Mouse (Mus musculus) adrenal gland, adult (tissue): ENCODE measurements around the gene Mrs2.
A peak's percentile ranks its signal among the peaks of the same experiment; 100 is the strongest.

Source experiments
- DNase-seq, 2 experiments: peaks; one replicate each; pipeline ENCODE4 v3.0.0; 2022 to 2023; ENCODE audit warnings: low spot score in 1 of 2; ENCODE audit not compliant: inconsistent age in 2 of 2

The Mrs2 gene

DNA sequence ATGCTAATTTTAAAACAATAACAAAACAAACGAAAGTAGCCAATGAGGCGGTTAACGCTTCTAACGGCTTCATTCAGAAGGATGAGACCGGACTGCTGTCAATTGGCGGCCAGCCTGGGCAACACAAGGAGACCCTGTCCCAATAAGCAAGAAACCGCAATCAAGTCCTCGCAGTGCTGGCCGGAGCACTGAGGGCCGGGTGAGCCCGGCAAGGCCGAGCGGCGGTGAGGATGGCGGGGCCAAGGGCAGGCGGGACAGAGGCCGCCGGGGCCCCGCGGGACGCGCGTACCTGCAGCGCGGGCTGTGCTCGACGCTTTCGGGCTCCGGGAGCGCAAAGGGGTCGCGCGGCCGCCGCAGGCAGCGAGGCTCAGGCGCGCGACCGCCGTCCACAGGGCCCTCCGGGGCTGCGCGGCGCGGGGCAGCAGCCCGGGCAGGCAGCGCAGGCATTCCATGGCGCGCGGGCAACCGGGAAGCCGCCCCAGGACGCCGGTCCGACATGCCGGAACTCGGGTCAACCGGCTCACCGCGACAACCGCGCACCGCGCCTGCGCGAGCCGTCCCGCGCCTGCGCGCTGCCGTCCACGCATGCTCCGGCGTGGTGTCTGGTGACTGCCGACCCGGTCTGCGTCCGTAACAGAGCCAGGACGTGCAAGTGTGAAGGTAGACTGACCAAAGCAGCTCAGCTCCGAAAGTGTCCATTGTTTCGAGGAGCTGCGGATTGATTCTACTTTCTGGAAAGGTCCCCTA, at the start of gene Mrs2:
Mrs2 (minus strand) TSS at position 587 of the 747 bp plus-strand sequence.
- DNase-seq: peak; percentile 94 to 97

DNA sequence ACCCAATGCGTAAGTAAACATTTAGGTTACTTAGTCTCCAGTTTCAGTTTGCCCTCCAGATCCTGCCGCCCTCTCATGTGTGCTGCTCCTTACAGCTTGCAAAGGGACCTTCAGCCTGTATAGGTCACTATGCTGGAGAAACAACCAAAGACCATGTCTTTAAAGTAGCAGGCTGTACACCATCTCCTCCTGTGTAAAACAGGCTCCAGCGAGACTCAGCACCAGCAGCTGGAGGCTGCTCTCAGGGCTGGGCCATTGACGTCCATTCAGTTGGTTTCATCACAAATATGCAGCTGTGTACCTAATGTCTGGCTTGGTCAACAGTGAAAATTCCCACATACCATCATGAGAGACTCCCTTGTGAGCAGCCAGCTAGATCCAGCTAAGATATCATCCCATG, 49.6 kb upstream of the Mrs2 start:
- DNase-seq: no peak

DNA sequence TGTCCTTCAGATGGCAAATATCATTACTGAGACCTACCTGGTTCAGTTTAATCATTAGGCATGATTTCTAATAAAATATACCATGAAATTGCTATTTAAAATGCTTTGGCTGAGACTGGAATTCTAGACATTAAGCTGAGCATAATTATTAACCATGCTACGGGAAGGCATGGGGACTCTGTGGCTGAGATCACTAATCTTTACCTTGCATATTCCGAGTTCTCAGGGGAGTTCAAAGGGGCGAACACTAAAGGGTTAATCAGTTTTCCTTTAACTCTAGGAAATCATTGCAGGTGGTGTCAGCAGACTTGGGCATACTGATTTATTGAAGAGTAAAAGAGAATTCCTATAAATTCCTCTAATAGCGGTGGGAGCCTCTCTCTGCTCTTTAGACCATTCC, 47.0 kb upstream of the Mrs2 start:
- DNase-seq: no peak

DNA sequence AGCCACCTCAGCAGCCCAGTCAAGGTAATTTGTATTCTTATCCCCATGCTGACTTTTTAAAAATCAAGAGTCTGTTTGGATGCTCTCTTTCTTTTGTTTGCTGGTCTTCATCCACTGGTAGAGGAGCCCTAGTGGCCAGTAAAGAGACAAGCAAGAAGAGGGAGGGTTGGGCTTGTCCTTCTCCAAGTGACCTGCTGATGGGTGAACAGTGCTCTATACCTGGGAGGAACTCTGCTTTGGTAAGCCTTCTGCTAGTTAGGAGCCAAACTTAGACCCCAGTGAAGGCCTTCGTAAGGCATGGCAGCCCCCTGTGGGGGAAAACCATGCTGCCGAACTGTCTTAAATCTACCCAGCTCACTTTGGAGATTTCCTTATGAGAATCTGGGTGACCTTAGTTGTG, 46.5 kb upstream of the Mrs2 start:
- no peak for DNase-seq

DNA sequence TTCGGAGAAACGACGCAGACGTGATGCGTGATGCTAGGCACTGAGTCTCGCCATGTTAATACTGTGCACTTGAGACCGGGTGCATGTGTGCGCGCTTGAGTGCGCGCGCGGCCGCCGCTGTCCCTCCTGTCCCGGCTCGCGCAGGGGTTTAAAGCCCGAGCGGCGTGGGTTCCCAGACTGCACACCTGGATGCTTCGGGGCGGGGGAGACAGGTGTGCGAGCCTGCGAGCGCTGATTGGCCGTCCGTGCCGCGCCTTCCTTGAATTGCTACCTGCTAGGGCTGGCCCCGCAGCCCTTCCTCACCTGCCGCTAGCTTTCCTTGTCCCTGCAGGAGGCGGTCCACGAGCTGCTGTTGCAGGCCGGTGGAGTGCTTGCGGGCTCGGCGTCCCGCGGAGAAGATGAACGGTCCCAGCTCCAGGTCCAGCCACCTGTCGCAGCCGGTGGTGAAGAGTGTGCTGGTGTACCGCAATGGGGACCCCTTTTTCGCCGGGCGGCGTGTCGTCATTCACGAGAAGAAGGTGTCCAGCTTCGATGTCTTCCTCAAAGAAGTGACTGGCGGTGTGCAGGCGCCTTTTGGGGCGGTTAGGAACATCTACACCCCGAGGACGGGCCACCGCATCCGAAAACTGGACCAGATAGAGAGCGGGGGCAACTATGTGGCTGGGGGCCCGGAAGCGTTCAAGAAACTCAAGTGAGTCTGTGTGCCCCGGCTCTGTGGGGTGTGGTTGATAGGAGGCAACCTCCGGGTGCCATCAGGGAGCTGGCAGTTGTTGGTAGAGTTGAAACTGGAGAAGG, 35.9 kb upstream of the Mrs2 start, which contains the start of gene Dcdc2a:
Dcdc2a (plus strand) TSS at position 132 of the 795 bp plus-strand sequence.
- DNase-seq: peak; percentile 11 to 48

DNA sequence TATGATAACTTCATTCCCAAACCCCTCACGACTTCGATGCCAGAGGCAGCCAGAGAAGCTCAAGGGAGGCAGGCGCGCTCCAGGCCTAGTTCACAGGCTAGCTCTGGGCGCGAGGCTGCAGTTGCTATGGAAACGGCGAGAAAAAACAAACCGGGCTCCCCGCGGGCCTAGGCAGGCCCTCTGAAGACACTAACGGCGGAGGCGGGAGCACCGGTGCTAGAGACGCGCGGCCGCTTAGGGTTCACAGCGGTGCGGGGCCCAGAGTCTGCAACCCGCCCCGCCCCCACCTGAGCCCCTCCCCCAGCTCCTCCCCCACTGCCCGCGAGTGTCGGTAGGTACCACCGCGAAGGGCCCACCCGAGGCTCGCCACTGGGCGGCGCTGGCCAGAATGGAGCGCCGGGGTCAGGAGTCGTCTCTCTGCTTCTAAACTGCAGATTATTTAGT, 35.0 kb upstream of the Mrs2 start:
- DNase-seq: peak; percentile 61 to 79

DNA sequence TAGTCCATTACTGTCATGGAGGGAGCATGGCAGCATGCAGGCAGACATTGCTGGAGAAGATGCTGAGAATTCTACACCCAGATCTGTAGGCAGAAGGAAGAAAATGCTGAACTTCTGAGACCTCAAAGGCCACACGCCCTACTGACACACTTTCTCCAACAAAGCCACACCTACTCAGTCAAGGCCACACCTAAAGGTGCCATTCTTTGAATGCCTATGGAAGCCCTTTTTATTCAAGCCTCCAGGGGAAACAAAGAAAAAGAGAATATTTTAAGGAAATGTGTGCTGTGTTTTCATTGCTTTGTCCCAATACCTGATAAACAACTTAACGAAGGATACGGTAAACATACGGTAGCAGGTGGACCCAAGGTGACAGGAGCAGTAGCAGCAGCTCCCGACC, 32.5 kb upstream of the Mrs2 start:
- DNase-seq: peak in 1 of 2 experiments; percentile 4

DNA sequence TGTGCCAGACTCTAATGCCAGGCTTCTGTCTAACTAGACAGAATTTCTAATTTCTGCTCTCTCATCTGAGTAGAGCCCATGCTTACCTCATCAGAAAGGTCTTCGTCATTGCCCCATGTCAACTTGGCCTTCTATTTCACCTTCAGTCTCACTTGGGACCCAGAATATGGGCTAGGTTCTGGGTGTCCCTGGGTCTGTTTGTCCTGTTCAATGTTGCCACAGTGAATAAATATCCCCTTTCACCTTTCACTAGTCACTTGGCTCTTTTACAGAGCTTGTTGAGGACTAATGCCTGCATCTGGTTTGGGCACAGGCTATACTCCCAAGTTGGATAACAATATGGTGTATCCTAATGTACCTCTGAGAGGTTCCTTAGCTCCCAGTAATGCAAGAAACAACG, 19.3 kb upstream of the Mrs2 start:
- peak in 1 of 2 experiments; percentile 11 for DNase-seq

DNA sequence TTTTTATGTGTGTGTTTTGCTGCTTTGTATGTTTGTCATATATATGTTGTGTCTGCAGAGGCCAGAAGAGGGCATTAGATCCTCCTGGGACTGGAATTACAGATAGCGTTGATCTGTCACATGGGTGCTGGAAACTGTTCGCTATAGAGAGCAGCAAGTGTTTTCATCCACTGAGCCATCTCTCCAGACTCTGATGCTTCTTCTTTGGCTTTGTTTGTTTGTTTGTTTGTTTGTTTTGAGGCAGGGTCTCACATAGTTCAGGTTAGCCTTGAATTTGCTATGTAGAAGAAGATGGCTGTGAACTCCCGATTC, 6.9 kb upstream of the Mrs2 start:
- DNase-seq: peak in 1 of 2 experiments; percentile 14

DNA sequence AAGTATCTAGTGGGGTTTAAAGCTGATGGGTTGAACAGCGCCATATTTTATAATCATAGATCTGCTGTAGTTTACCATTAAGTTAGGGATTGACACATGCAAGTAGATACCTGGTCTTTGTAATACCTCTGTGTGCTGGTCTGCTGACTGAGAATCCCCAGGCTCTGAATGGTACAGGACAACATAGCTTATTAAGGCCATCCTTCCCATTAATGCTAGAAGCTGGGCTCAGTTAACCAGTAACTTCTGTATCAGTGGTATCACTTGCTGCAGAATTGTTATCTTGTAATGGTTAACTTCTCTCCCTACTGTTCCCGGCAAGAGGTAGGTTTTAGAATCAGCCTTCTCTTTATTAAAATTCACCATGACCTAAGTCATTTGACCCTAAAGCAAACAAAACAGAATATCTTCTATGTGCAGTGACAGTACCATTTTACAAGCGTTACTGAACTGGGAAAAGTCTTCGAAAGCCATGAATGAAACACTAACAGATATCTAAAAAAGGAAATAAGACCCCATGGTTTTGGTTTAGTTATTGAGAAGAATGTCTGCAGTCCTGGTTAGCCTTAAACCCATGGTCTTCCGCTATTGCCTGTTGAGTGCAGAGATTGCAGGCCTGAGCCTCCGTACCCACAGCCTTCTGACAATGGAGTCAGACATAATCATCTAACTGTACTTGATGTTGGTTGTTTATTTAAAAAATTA, 6.4 kb upstream of the Mrs2 start:
- DNase-seq: no peak

DNA sequence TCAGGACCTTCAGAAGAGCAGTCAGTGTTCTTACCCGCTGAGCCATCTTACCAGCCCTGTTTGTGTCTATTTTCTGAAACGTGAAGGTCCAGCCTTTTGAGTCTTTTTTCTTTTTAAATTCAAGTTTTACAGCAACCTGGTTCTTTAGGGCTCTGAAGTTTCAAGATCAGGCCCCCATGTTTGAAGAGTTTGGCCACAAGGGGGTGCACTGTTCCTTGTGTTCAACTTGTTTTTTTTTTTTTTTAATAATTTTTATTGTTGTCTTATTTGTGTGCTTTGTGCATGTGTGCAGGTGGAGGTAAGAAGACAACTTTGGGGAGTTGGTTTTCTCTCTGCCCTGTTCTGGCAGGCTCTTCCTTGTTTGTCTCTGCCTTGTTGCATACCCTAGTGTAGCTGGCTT, 4.5 kb upstream of the Mrs2 start:
- DNase-seq: peak in 1 of 2 experiments; percentile 73

DNA sequence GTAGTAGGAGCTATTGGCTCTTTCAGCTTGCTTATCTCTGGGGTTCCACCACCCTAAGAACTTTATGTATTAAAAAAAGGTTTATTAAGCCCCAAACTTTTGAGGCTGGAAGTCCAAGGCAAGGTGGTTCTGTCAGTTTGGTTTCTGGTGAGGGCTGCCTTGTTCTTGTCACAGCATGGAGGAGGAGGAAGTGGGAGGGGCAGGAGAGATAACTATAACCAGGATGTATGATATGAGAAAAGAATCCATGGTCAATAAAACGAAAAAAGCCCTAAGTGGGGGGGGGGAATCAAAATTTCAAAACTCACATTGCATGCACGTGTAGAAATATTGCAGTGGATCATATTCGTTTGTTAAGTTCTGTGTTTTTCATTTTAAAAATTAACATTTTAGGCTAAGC, 3.0 kb upstream of the Mrs2 start:
- DNase-seq: no peak

DNA sequence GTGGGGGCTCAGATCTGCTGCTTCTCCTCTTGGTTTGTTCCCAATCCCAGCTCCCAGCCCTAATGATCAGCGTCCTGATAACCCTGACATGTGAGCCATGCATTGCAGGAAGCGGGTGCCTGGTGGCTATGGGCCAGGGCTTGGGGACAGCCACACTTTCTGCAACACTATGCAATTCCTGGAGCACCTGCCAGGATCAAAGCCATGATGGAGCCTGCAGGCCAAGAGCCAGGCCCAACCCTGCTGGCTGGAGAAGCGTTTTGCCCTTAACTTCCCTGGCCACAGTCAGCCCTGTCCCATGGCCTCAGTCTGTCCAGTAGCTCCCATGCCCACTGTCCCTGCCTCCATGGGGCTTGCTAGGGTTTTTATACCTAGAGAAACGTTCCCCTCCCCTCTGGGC, 2.2 kb upstream of the Mrs2 start:
- peak in 1 of 2 experiments; percentile 32 for DNase-seq

DNA sequence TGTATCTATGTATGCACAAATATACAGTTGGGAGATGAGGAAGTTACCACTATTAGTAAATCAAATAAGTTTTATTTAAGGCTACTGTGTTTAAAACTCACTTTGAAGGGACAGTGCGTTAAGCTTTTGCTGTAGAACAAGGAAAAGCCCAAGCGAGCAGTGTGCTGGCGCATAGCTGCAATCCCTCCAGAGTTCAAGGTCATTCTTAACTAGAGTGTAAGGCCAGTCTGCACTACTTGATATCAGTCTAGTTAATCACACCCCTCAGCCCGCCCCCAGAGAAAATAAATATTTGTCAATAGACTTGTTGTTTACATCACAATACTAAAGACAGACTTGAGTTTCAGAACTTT, 337 bp upstream of the Mrs2 start:
- DNase-seq: no peak

DNA sequence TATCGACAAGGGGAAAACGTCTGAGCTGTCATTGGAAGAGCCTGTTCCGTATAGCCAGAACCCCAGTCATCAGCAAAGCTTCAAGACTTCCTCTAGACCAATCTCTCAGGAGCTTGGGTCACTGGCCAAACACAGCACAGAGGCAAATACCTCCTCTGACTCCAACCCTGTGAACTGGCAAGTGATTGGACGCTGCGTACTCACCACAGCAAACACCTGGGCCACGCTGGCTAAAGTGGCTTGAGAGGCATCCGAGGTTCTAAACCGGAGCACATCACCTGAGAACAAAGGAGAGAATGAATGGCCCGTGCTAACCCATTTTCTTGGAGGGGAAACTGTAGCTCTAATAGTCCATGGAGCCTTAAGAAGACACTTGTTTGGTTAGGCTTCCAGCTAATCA, 1.9 kb downstream of the Mrs2 start:
- DNase-seq: no peak

DNA sequence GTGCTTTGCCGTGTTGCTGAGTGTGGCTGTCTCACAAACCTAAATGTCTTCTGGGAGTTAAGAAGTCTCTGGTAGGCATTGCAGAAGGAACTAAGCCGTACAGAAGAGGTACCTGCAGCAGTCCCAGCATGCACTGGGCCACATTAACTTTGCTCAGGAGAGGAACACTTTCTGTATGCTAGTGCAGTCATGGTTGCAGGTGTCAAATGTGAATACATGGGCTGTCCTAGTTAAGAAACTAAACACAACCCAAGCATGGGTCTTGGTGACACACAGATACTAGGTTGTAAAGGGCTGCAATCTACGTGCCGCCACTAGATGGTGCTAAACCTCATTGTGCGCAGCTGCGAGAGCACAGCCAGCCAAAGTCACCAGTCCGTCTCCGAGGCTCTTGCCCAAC, 13.1 kb downstream of the Mrs2 start:
- DNase-seq: peak; percentile 41 to 78

DNA sequence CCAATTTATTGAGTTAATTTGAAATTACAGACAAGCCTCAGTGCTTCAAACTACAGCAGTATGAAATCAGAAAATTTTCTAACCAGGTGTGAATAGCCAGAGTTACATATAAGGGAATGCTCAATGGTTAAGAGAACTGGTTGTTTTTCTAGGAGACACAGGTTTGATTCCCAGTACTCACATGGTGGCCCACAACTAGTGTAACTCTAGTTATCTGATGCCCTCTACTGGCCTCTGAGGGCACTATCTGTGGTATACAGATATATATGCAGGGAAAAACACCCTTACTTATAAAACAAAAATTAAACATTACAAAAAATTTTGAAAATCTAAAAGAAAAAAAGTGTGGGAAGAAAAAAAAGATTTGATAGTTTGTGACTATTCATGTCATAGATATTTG, 17.2 kb downstream of the Mrs2 start:
- DNase-seq: no peak

DNA sequence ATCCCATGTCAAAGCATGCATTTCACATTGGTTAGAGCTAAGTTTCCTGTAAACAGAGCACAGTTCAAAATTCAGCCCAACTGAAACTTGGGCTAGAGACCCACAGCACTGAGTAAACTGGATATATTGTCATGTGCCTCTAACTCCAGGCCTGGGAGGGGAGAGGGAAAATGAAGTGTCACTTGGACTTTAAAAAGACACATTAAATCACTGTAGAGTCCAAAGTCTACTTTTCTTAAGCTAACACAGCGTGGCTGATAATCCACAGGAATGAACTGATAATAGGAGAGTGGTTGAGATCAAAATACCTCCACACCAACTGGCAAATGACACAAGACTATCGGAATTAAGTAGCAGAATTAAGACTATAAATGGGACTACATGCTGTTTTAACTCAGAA, 20.6 kb downstream of the Mrs2 start:
- DNase-seq: no peak

DNA sequence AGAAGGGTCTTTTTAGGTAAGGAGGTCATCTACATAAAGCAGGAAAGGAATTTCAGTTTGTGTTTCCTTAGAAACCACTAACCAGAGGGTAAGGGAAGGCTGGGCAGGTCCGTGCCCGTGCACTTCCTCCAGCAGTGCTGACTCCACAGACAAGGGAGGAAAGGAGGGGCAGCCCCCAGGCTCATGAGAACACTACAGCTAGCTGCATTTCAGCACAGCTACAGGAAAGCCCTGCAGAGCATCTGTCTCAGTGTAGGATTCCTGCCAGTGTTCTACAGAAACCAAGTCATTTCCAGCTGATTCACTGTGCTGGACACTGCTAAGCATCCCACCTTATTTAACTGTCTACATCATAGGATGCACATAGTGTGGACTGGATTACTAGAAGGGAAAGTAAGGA, 27.0 kb downstream of the Mrs2 start:
- no peak for DNase-seq

DNA sequence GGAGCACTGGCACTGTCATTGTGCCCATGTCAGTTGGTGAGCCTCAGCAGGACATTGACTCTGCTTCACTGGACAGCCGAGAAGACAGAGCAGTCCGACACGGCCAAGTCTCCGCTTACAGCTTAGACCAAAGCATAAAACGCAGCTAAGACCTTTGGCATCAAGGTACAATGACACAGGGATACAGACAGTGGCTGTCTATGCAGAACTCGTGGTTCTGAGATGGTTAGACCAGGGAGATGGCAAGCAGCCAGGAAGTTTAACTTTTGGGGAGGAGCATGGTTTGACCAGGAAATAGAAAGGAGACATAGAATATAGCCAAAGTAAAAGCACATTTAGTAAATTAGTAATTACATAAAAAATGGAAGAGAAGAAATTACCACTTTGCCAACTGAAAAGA, 31.2 kb downstream of the Mrs2 start:
- peak in 1 of 2 experiments; percentile 44 for DNase-seq

DNA sequence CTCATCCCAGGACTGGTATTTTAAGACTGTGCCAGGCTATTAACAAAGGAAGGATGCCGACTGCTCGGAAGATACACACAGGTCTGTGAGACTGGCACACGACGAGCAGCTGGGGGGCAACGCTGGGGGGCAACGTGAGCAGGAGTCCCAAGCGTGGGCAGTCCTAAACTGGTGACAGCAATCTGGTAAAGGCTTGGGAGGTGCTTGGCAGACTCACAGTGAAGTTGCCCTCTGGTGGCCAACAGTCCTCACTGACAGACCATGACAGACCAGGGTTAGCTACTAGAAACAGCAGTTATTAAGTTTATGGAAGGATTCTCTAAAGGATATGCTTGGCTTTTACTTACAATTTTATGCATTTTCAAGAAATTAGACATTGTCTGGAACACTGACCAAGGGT, 31.8 kb downstream of the Mrs2 start:
- peak; percentile 41 to 79 for DNase-seq

DNA sequence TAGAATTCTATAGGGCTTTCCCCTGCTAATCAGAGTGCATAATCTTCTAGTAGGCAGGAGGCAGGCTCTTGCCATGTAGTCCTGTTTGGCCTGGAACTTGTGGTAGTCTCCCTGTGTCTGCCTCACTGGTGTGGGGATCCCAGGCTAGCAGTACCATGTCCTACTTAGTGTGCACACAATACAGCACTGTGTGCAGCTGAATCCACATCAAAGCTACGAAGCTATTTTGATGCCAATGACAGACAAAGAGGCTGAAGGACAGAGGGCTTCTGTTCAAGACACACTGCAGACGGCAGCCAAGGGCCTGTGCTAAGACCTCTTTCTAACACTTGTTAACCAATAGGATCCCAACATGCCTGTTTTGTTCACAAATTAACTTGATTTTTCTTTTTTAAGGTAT, 34.7 kb downstream of the Mrs2 start:
- DNase-seq: no peak
